Mouse (Mus musculus) ovary, adult 18-20 months (tissue): Measurements from ENCODE around the gene Dock4.
A peak's percentile ranks its signal among the peaks of the same experiment; 100 is the strongest.

ENCODE experiments used
- DNase-seq: peaks from one replicate; pipeline ENCODE4 v3.0.0; 2022; ENCODE audit warnings: low spot score, mixed read lengths

The Dock4 gene

GRCm38 (mm10) chr12:40462693-40463235 lies 17.0 kb downstream of the Dock4 start:
- DNase-seq, result no peak

- DNase-seq, result no peak
Measured at GRCm38 (mm10) chr12:40463828-40464227, 18.1 kb downstream of the Dock4 start.

- DNase-seq, result no peak
Measured at GRCm38 (mm10) chr12:40464282-40464681, 18.5 kb downstream of the Dock4 start.

GRCm38 (mm10) chr12:40468235-40468634 lies 22.5 kb downstream of the Dock4 start:
- DNase-seq, result no peak

- no peak for DNase-seq
Measured at GRCm38 (mm10) chr12:40469009-40469408, 23.3 kb downstream of the Dock4 start.

- no peak for DNase-seq
Measured at GRCm38 (mm10) chr12:40471649-40472399, 26.1 kb downstream of the Dock4 start.

- DNase-seq, result no peak
Measured at GRCm38 (mm10) chr12:40473709-40474108, 28.0 kb downstream of the Dock4 start.

GRCm38 (mm10) chr12:40477621-40478452 lies 32.1 kb downstream of the Dock4 start:
- DNase-seq, result peak; percentile 37

GRCm38 (mm10) chr12:40484224-40484623 lies 38.5 kb downstream of the Dock4 start:
- DNase-seq, result no peak

GRCm38 (mm10) chr12:40485210-40485609 lies 39.5 kb downstream of the Dock4 start:
- no peak for DNase-seq

- DNase-seq, result no peak
Measured at GRCm38 (mm10) chr12:40486047-40486837, 40.5 kb downstream of the Dock4 start.

- DNase-seq, result no peak
Measured at GRCm38 (mm10) chr12:40496387-40496786, 50.6 kb downstream of the Dock4 start.

- no peak for DNase-seq
Measured at GRCm38 (mm10) chr12:40497806-40498205, 52.1 kb downstream of the Dock4 start.

GRCm38 (mm10) chr12:40498250-40498671 lies 52.5 kb downstream of the Dock4 start:
- no peak for DNase-seq

- DNase-seq, result peak; percentile 54
Measured at GRCm38 (mm10) chr12:40498928-40499626, 53.3 kb downstream of the Dock4 start.

GRCm38 (mm10) chr12:40499627-40500329 lies 54.0 kb downstream of the Dock4 start:
- no peak for DNase-seq

- no peak for DNase-seq
Measured at GRCm38 (mm10) chr12:40501141-40501540, 55.4 kb downstream of the Dock4 start.

- no peak for DNase-seq
Measured at GRCm38 (mm10) chr12:40503520-40503919, 57.8 kb downstream of the Dock4 start.

- no peak for DNase-seq
Measured at GRCm38 (mm10) chr12:40504687-40505086, 58.9 kb downstream of the Dock4 start.

- DNase-seq, result no peak
Measured at GRCm38 (mm10) chr12:40507823-40508390, 62.2 kb downstream of the Dock4 start.
